Mouse (Mus musculus): ENCODE data around the gene Pdcd2l.
A peak's percentile ranks its signal among the peaks of the same experiment; 100 is the strongest.

Pdcd2l gene

GRCm38 (mm10) chr7:34196132-34197128 is at the start of gene Pdcd2l:
Pdcd2l (minus strand) TSS chr7:34196661.
- DNase-seq (ENCODE audit: low spot score in 2 of 2) = peak; percentile 87 to 90

DNA sequence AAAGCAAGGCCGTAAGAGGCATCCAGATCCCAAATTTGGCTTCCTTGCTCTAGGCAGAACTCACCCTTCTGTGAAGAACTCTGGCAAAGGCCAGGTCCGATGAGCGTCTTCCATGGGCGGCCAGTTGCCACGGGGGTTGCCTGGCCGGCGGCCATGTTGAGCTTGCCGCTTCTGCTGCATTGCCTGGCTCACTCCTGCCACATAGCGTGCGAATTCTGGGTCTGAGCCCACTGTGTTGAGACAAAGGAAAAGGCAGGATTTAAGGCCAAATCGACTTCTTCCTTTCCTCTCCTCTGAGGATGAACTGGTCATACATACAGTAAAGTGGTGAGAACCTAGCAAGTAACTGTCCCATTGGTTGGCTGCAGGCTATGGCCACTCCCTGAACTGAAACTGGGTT is 45.7 kb upstream of the Pdcd2l start:
- DNase-seq (ENCODE audit: low spot score in 2 of 2) = no peak

DNA sequence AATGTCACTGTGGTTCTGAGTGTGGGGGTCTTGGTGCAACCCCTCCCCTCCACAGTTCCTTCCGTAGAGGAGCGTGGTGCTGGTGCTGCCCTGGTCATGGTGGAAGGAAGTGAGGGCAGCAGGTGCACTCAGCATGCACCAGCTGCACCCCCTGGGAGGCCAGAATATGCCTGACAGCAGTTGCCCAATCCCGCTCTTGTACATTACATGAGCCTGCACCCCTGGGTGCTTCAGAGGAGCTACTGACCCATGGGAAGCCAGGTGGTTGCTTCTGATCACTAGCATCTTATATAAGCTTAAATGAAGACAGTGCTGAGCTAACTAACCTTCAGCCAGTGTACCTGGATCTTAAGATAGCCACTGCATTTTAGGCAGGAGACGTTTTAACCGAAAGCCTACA is 41.6 kb upstream of the Pdcd2l start:
- DNase-seq (ENCODE audit: low spot score in 2 of 2) = no peak

GRCm38 (mm10) chr7:34235602-34236001 is 39.1 kb upstream of the Pdcd2l start:
- DNase-seq (ENCODE audit: low spot score in 2 of 2) = no peak

DNA sequence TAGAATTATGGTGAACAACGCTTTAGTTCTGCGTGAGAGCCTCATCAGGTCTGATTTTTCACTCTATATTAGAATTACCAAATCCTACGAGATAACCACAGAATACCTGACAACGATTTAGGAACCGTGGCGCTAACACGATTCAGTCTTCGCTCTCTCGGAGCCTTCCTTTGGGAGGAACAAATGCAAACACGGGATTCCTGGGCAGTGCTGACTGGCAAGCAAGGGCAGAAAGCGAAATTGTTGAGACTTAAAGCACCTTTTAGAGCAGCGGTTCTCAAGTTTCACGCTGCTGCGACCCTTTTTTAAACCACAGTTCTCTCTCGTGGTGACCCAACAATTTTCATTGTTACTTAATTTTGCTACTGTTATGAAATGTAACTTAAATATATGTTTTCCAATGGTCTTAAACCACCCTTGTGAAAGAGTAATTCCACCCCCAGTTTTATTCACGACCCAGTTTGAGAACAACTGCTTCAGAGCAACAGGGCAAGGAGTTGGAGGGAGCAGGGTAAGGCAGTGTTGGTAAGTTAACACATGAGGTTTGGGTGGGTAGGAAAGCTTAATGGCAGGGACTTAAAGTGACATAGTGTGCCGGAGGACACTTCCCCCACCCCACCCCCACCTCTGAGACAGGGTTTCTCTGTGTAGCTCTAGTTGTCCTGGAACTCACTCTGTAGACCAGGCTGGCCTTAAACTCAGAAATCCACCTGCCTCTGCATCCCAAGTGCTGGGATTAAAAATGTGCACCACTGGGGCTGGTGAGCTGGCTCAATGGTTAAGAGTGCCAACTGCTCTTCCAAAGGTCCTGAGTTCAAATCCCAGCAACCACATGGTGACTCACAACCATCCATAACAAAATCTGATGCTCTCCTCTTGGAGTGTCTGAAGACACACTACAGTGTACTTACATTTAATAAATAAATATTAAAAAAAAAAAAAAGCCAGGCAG is 38.4 kb upstream of the Pdcd2l start:
- DNase-seq (ENCODE audit: low spot score in 2 of 2) = no peak

DNA sequence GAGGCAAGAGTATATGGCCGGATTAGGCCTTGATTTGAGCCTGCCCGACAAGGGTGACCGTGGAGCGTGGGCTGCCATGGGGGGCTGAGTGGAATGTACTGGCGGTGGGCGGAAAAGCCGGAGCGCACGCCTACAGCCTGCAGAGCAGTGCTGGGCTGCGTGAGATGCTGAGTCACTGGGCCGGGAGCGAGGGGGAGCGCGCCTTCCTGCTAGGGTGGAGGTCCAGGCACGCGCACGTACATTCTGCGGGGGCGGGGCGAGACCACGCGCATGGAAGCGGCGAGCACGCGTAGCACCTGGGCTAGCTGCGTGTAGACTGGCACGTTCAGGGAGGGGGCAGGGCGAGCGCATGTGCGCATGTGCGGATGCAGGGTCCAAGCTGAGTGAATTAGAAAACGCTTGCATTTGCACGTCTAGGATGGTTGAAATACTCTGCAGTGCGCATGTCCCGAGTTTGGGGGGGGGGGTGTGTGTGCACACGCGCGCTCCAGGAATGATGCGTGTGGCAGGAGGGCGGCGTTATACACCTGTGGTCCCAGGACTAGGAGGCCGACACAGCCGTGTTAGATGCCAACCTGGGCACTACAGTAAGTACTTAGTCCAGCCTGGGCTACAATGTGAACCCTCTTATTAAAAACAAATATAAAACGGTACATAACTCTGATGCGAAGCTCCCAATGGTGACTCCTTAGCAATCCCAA is 37.6 kb upstream of the Pdcd2l start:
- peak; percentile 99 to 100 for DNase-seq (ENCODE audit: low spot score in 2 of 2)

- no peak for DNase-seq (ENCODE audit: low spot score in 2 of 2)
Observed at GRCm38 (mm10) chr7:34232785-34233725, 36.6 kb upstream of the Pdcd2l start.

DNA sequence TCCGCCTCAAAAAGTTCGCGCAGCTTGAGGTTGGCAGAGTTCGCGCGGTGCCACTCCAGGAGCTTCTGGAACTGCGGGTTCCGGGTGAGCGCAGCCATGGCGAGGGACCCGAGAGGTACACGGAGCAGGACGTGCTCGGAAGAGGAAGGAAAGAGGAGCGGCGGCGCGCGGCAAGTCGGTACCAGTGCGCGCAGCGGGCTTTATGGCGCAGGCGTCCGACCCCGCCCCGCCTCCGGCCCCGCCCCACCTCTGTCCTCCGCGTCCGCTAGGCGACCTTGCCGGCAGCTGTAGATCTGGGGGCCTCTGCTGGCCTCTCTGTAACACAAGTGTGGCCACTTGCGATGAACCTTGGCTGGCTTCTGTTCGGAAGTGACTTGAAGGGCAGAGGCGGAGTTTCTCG is 33.7 kb upstream of the Pdcd2l start, which contains the start of gene Gpi1:
Gpi1 (minus strand) TSS at position 221 of the 400 bp plus-strand sequence.
- DNase-seq (ENCODE audit: low spot score in 2 of 2) = peak; percentile 55 to 66

DNA sequence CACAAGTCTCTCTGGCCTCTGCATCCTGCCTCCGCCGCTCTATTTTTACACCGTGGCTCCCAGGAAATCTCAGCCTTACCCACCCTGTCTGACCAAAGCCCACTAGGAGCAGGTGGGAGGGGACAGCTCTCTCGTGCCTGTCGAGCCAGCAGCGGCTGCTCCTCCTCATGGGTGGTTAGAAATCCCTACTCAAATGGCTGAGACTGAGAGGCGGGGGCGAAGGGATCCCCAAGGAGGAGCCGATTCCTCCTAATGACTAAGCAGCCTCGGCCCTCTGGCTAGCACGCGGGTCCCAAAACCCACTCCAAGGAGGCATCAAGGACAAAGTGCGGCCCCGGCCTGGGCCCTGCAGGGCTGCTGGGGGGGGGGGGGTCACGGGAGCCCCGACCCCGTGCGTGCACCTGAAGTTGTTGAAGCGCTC is 33.2 kb upstream of the Pdcd2l start:
- DNase-seq (ENCODE audit: low spot score in 2 of 2) = peak; percentile 47 to 50

DNA sequence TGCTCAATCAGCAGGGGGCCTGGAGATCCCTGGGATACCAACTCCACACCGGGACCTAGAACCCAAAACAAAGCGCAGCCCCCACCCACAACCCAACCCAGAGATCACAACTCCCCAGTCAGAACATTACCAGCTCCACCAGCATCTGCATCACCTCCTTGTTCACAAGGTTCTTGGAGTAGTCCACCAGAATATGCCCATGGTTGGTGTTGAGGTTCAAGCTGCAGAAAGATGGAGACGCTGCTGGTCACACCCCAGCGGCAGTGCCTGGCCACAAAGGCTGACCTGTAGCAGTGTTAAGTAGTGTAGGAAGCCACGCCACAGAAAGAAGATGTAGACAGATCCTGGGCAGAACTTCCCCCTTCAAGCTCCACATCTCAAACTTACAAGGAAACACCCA is 32.7 kb upstream of the Pdcd2l start:
- DNase-seq (ENCODE audit: low spot score in 2 of 2) = no peak

GRCm38 (mm10) chr7:34228641-34229040 is 32.2 kb upstream of the Pdcd2l start:
- DNase-seq (ENCODE audit: low spot score in 2 of 2) = no peak

DNA sequence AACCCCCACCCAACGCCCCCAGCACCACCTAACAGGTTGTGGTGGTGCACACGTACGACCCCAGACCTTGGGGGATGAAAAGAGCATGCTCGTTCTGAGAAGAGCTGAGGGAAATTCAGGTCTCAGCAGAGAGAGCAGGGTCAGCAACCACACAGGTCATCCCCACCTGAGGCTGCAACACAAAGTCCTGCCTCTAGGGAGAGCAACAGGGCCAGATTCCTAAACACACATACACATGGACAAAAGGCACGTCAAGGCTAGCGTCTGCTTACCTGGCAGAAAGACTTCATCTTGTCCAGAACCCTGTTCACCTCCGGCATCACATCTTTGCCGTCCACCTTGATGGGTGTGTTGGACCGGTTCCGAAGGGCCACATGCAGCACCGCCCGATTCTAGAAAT is 30.4 kb upstream of the Pdcd2l start:
- no peak for DNase-seq (ENCODE audit: low spot score in 2 of 2)

GRCm38 (mm10) chr7:34226086-34226485 is 29.6 kb upstream of the Pdcd2l start:
- DNase-seq (ENCODE audit: low spot score in 2 of 2) = no peak

DNA sequence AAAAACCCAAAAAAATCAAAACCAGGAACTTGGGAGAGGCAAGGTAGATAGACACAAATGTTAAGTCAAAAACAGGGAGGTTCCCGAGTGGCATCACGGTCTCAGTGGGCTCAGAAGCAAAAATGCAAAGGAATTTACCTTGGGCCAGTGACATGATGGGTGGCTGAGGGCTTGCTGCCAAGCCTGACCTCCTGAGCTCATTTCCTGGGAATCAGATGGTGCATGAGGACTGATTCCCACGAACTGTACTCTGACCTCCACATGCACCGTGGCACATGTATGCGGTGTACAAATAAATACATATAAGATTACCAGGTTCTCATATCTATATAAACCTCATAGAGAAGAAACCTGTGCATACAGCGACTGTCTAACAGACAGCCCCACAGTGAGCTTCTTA is 27.8 kb upstream of the Pdcd2l start:
- DNase-seq (ENCODE audit: low spot score in 2 of 2) = no peak

DNA sequence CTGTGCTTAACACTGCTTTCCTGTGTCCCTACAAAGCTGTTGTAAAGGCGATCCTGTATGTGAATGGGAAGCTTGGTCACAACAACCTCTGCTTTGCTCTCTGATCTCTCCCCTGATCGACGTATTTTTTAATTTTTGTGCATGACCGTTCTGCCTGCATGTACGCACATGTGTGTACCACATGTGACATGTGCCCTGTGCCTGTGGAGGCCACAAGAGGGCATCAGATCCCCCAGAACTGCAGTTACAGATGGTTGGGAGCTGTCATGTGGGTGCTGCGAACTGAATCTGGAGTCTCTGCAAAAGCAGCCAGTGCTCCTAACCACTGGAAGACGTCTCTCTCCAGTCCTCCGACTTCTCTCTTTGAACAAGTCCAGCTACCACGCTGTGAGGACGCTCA is 25.9 kb upstream of the Pdcd2l start:
- DNase-seq (ENCODE audit: low spot score in 2 of 2) = no peak

GRCm38 (mm10) chr7:34221594-34222250 is 25.3 kb upstream of the Pdcd2l start:
- DNase-seq (ENCODE audit: low spot score in 2 of 2) = no peak

- DNase-seq (ENCODE audit: low spot score in 2 of 2) = no peak
Observed at GRCm38 (mm10) chr7:34218496-34218895, 22.0 kb upstream of the Pdcd2l start.

DNA sequence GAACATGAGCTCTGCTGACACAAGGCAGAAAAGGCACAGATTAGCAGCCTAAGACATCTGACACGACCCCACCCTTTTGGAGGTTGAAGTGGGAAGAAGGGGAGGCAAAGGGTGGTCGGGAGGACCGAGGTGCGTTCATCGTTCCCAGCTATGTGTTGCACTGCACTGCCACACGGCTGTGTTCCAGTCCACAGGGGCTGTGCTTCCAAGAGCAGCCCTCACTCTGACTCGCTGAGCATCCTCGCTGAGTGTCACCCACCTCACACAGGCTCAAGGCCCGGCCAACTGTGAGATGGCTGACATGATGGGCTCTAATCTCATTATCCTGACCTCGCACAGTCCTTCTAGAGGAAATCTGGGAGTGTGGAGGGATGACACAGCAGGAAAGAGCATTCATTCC is 20.0 kb upstream of the Pdcd2l start:
- no peak for DNase-seq (ENCODE audit: low spot score in 2 of 2)

- no peak for DNase-seq (ENCODE audit: low spot score in 2 of 2)
Observed at GRCm38 (mm10) chr7:34215481-34215880, 19.0 kb upstream of the Pdcd2l start.

DNA sequence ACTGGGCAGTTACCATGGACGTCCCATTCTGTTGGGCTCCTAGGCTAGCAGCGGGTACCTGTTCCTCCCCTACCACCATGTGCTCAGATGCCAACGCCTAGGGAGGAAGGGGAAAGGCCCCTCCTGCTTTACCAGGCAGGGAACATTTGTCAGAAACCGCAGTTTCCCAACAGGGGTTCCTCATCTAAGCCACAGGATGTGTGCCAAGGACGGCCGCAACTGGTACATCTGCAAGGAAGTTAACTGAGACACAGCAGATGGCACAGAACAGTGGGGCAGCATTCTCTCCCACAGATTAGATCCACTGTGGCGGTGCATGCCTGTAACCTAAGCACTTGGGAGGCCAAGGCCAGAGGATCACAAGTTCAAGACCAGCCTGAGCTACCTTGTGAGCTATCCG is 18.2 kb upstream of the Pdcd2l start:
- no peak for DNase-seq (ENCODE audit: low spot score in 2 of 2)
